Mouse (Mus musculus) CD4-positive, CD25-positive, alpha-beta regulatory T cell, adult 4 months (primary cell): ENCODE results near the gene Hnmt. TPM values are rescaled to one million over a fixed set of nuclear protein-coding genes. Genes with fewer than 3 reads are reported as not detected.
"Not testable (repeated sequence)": the region's sequence is repeated elsewhere in the genome, so short reads cannot be mapped to it uniquely, and the experiment has no call there.

Experiments
- ATAC-seq: one replicate; pipeline ENCODE4 v1.8.0; 2017
- polyA plus RNA-seq, 2 experiments: library from polyadenylated mRNA; unstranded; fragments of 100-300 nt; shearing (Covaris generic); gene quantifications; one replicate each; pipeline ENCODE4 v1.2.1; 2017

Hnmt gene
- polyA plus RNA-seq, result not detected

GRCm38 (mm10) chr2:24049344-24049990, at the start of gene Hnmt:
Gene Hnmt (minus strand): TSS chr2:24049394.
- no peak for ATAC-seq

DNA sequence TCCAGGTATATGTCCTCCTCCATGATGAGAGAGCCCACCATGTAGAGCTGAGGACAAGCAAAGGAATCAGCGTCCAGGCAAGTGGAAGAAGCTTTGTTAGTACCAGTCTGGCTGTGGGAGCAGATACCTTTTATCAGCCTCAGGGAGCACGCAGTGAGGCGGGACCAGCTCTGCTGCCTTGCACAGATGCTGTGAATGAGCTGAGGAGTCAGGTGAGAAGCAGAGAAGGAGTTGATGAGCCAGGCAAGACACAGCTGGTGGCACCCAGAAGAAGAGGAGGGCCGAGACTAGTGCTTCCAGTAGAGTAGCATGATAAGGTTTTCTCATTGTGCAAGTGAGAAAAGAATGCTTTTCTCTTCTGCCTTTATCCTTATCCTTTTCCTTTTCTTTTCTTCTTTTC, 47.3 kb upstream of the Hnmt start, which contains the start of gene Tbpl2:
Tbpl2 (minus strand) TSS at position 101 of the 400 bp plus-strand sequence.
- no peak for ATAC-seq

DNA sequence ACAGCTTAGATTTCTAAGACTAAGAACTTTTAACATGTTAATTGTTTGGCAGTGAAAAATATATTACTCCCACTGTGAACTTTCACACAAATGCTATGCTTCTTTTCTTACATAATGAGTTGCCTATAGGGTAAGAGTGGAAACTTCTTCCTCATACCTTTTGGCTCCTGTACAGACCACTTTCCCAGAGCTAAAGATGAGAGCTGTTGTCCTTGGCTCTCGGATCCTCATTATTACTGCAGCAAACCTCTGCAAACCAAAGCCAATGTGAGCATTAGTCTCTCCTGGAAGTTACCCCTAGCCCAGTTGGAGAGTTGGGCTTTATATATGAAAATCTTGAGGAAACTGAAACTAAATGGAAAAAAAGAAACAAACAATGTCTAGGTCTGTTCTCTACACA, 41.7 kb upstream of the Hnmt start:
- no peak for ATAC-seq

- no peak for ATAC-seq
Measured at GRCm38 (mm10) chr2:24050459-24050858, 1.3 kb upstream of the Hnmt start.

- ATAC-seq, result no peak
Measured at GRCm38 (mm10) chr2:24048480-24049097, 605 bp downstream of the Hnmt start.

- ATAC-seq, result no peak
Measured at GRCm38 (mm10) chr2:24047551-24048479, 1.4 kb downstream of the Hnmt start.

GRCm38 (mm10) chr2:24042901-24043300, 6.3 kb downstream of the Hnmt start:
- ATAC-seq, result no peak

GRCm38 (mm10) chr2:24040531-24040930, 8.7 kb downstream of the Hnmt start:
- no peak for ATAC-seq

DNA sequence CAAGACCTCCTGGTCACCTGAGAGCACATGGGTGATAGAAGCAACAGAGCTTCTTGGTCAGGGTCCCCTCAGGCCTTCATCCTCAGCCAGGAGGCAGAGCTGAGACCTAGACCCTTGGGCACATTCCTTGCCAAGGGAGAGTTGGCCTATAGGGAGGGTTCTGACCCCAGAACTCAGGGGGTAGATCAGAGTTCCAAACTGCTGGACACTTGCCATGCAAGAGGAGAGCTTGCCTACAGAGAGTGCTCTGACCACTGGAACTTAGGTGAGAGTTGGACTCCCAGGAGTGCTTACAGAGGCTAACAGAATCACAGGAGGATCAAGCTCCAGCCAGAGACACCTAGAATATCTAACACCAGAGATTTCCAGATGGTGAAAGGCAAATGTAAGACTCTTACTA, 29.8 kb downstream of the Hnmt start:
- not testable (repeated sequence) for ATAC-seq

- ATAC-seq, result no peak
Measured at GRCm38 (mm10) chr2:24018966-24019365, 30.2 kb downstream of the Hnmt start.

DNA sequence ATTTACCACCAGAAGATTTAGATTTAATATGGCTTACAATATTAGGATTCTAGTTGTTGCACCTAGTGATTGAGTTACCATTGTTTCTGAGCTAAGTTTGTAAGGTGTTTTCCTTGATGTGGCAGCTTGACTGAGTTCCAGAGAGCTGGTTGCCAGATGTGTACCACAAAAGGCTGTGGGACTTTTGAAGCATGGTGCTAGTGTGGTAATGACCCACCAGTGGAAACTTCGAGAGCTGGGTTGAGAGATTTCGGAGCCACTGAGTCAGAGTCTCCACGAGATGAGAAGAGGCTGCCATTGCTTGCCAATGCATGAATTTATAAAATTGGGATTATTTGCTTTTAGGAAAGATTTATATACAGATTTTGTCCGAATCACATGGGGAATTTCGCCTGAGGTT, 34.2 kb downstream of the Hnmt start:
- ATAC-seq, result no peak

- no peak for ATAC-seq
Measured at GRCm38 (mm10) chr2:23999323-23999722, 49.9 kb downstream of the Hnmt start.

- no peak for ATAC-seq
Measured at GRCm38 (mm10) chr2:23998836-23999235, 50.4 kb downstream of the Hnmt start.

DNA sequence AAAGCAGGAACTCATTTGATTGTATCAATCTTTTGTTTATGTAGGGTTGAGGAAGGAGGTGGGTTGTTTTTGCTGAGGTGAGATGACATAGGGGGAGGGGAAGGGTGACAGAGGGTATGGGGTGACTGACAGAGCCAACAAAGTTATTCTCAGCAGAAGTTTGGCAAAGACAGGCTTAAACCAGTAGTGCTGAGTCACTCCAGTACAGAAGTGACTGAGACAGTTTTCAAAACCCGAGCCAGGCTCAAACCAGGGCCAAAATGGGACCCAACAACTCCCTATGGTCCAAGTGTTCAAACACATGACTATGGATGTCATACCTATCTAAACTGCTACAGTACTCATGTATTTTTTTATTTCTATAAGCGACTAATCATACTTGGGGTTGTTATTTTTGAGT, 52.4 kb downstream of the Hnmt start:
- no peak for ATAC-seq

DNA sequence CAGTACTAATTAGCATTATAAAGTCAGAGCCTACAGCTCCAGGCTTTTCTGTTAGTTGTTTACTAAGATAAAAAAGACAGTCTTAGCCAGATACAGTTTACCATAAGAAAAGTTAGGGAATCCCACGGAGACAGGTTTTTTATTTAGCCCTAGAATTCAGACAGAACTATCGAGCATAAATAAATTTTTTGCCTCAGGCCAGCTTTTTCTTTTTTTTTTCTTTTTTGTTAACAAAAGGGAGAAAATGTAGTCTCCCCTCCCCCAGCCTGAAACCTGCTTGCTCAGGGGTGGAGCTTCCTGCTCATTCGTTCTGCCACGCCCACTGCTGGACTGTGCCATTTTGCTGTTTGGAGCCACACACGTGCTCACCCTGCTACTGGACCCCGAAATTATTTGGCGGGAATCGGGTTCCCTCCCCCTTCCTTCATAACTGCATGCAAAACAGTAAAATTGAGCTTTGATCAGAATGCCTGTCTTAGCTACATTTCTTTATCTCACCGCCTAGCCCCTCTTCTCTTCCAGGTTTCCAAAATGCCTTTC, 59.1 kb downstream of the Hnmt start:
- ATAC-seq, result not testable (repeated sequence)

GRCm38 (mm10) chr2:23987283-23987682, 61.9 kb downstream of the Hnmt start:
- ATAC-seq, result no peak

GRCm38 (mm10) chr2:23983343-23983742, 65.9 kb downstream of the Hnmt start:
- no peak for ATAC-seq

DNA sequence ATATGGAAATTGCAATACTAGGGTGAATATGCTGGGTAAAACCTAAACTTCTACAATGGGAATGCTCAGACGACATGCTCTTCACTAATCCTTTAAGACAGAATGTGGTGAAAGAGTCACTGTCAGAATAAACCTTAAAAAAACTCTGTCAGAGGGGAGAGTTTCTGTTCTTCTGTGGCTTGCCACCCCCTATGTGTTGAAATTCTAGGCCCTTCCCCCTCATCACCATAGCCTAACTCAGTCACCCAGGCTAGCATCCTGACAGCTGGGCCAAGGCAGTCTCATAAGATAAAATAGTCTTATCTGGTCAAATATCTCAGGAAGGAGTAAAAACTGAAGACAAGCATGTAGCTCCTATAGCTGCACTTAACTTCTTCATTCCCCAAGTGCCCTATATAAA, 66.3 kb downstream of the Hnmt start:
- ATAC-seq, result no peak

DNA sequence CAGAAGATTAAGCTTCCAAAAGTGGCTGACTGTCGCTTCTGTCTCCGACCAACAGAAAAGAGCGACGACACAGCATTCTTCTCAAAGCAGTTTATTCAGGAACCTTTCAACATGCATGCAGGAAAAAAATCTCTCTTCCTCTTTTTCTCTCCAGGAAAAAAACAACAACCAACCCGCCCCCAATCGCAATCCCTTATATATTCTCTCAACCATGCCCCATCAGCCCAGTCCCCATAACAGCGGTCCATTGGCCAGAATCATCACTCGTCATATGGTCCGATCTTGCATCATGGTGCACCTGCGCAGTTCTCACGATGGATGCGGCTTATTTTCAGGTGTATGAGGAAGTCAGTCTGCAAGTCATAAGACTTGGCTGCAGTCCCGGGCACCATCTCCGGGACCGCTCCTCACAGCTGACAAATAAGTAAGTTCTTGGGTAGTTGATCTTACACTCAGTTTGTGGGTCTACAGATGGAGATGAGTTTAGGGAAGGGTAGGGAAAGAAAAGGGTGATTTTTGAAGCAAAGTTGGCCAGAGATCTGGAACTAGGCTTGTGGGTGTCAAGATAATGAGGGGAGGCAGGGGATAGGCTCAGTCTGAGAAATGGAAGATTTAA, 88.4 kb downstream of the Hnmt start:
- ATAC-seq, result not testable (repeated sequence)
